Mouse (Mus musculus) macrophage (primary cell): ENCODE results near the gene Rtn4rl1. TPM values are rescaled to one million over a fixed set of nuclear protein-coding genes. Genes with fewer than 3 reads are reported as not detected.
"Not testable (repeated sequence)": the region's sequence is repeated elsewhere in the genome, so short reads cannot be mapped to it uniquely, and the experiment has no call there.

ENCODE experiments used
- H3K27ac ChIP-seq: fragments of 350-480 bp; formaldehyde crosslinking; 2 replicates; pipeline ENCODE4 v1.9.0; 2021
- H3K36me3 ChIP-seq: fragments of 350-480 bp; formaldehyde crosslinking; 2 replicates; pipeline ENCODE4 v1.9.0; 2021; ENCODE audit errors: inconsistent target
- H3K4me3 ChIP-seq: fragments of 350-480 bp; formaldehyde crosslinking; 2 replicates; pipeline ENCODE4 v1.9.0; 2021; ENCODE audit errors: inconsistent target
- H3K79me2 ChIP-seq: fragments of 350-480 bp; formaldehyde crosslinking; 2 replicates; pipeline ENCODE4 v1.9.0; 2021; ENCODE audit errors: inconsistent target
- WGBS: methylation state at CpG from one replicate; pipeline ENCODE4 v1.1.7; 2026; ENCODE audit warnings: inconsistent platforms; ENCODE audit not compliant: missing documents; 5-methylcytosine and 5-hydroxymethylcytosine counted together
- polyA plus RNA-seq: library from polyadenylated mRNA; stranded (reverse); fragments of 250-400 nt; gene quantifications from 3 replicates; pipeline ENCODE4 v1.2.4, GENCODE M21; 2018; ENCODE audit warnings: inconsistent platforms

The Rtn4rl1 gene
- polyA plus RNA-seq, 1 experiment from 2014 or later: 0.72 TPM

- WGBS: 53% methylated on average over 5 of the region's 5 CpGs
- H3K79me2 ChIP-seq: no peaks in the 10 kb centered on the region
- H3K4me3 ChIP-seq: no peak overlapping the region
- peak overlapping the region; percentile 78 for H3K27ac ChIP-seq
- H3K36me3 ChIP-seq: no peaks in the 10 kb centered on the region
Measured at GRCm38 (mm10) chr11:75268492-75268891, 74.9 kb downstream of the Rtn4rl1 start.

- H3K27ac ChIP-seq: no peak overlapping the region
- H3K4me3 ChIP-seq: no peak overlapping the region
- no peaks in the 10 kb centered on the region for H3K79me2 ChIP-seq
- WGBS: 84% methylated on average over 4 of the region's 4 CpGs
- H3K36me3 ChIP-seq: no peaks in the 10 kb centered on the region
Measured at GRCm38 (mm10) chr11:75269213-75269612, 75.6 kb downstream of the Rtn4rl1 start.

GRCm38 (mm10) chr11:75270276-75270984 lies 76.8 kb downstream of the Rtn4rl1 start:
- Histone ChIP-seq H3K4me3 (no peak overlapping the region), H3K36me3 (no peaks in the 10 kb centered on the region), H3K79me2 (no peaks in the 10 kb centered on the region), H3K27ac (no peak overlapping the region)
- 87% methylated on average over 8 of the region's 8 CpGs for WGBS

- WGBS: 82% methylated on average over 7 of the region's 7 CpGs
- H3K79me2 ChIP-seq: no peaks in the 10 kb centered on the region
- no peaks in the 10 kb centered on the region for H3K36me3 ChIP-seq
- H3K4me3 ChIP-seq: no peak overlapping the region
- no peak overlapping the region for H3K27ac ChIP-seq
Measured at GRCm38 (mm10) chr11:75270985-75271434, 77.4 kb downstream of the Rtn4rl1 start.

GRCm38 (mm10) chr11:75273466-75273865 lies 79.9 kb downstream of the Rtn4rl1 start:
- no peak overlapping the region for H3K4me3 ChIP-seq
- WGBS: 53% methylated on average over 8 of the region's 8 CpGs
- no peak overlapping the region for H3K27ac ChIP-seq
- H3K79me2 ChIP-seq: no peaks in the 10 kb centered on the region
- no peaks in the 10 kb centered on the region for H3K36me3 ChIP-seq

- Histone ChIP-seq H3K36me3 (no peaks in the 10 kb centered on the region), H3K27ac (no peak overlapping the region), H3K79me2 (no peaks in the 10 kb centered on the region), H3K4me3 (no peak overlapping the region)
- WGBS: 96% methylated on average over 6 of the region's 6 CpGs
Measured at GRCm38 (mm10) chr11:75275035-75275434, 81.5 kb downstream of the Rtn4rl1 start.

- no peak overlapping the region for H3K27ac ChIP-seq
- H3K79me2 ChIP-seq: no peaks in the 10 kb centered on the region
- no peaks in the 10 kb centered on the region for H3K36me3 ChIP-seq
- no peak overlapping the region for H3K4me3 ChIP-seq
- 91% methylated on average over 3 of the region's 7 CpGs for WGBS
Measured at GRCm38 (mm10) chr11:75278115-75278514, 84.5 kb downstream of the Rtn4rl1 start.

- WGBS: 67% methylated on average over 4 of the region's 4 CpGs
- H3K4me3 ChIP-seq: no peak overlapping the region
- H3K36me3 ChIP-seq: no peaks in the 10 kb centered on the region
- no peaks in the 10 kb centered on the region for H3K79me2 ChIP-seq
- H3K27ac ChIP-seq: no peak overlapping the region
Measured at GRCm38 (mm10) chr11:75279013-75279341, 85.4 kb downstream of the Rtn4rl1 start.

GRCm38 (mm10) chr11:75279342-75280065 lies 85.9 kb downstream of the Rtn4rl1 start:
- 12% methylated on average over 16 of the region's 16 CpGs for WGBS
- peak overlapping the region; percentile 4; the same call in 1 of the 2 replicates for H3K4me3 ChIP-seq
- no peaks in the 10 kb centered on the region for H3K36me3 ChIP-seq
- no peaks in the 10 kb centered on the region for H3K79me2 ChIP-seq
- no peak overlapping the region for H3K27ac ChIP-seq

GRCm38 (mm10) chr11:75280066-75280410 lies 86.5 kb downstream of the Rtn4rl1 start:
- no peak overlapping the region for H3K27ac ChIP-seq
- H3K36me3 ChIP-seq: no peaks in the 10 kb centered on the region
- H3K79me2 ChIP-seq: no peaks in the 10 kb centered on the region
- H3K4me3 ChIP-seq: no peak overlapping the region
- 86% methylated on average over 1 of the region's 5 CpGs for WGBS

GRCm38 (mm10) chr11:75280435-75281001 lies 86.9 kb downstream of the Rtn4rl1 start:
- no peaks in the 10 kb centered on the region for H3K36me3 ChIP-seq
- 90% methylated on average over 5 of the region's 5 CpGs for WGBS
- no peak overlapping the region for H3K27ac ChIP-seq
- H3K4me3 ChIP-seq: no peak overlapping the region
- H3K79me2 ChIP-seq: no peaks in the 10 kb centered on the region

GRCm38 (mm10) chr11:75281380-75282256 lies 88.0 kb downstream of the Rtn4rl1 start:
- H3K27ac ChIP-seq: no peak overlapping the region
- H3K36me3 ChIP-seq: no peaks in the 10 kb centered on the region
- H3K4me3 ChIP-seq: no peak overlapping the region
- H3K79me2 ChIP-seq: no peaks in the 10 kb centered on the region
- WGBS: 61% methylated on average over 27 of the region's 29 CpGs

- H3K27ac ChIP-seq: no peak overlapping the region
- no peaks in the 10 kb centered on the region for H3K79me2 ChIP-seq
- H3K36me3 ChIP-seq: no peaks in the 10 kb centered on the region
- H3K4me3 ChIP-seq: no peak overlapping the region
- 33% methylated on average over 13 of the region's 13 CpGs for WGBS
Measured at GRCm38 (mm10) chr11:75282496-75283120, 89.0 kb downstream of the Rtn4rl1 start.

GRCm38 (mm10) chr11:75283784-75284183 lies 90.2 kb downstream of the Rtn4rl1 start:
- WGBS: 56% methylated on average over 2 of the region's 3 CpGs
- not testable (repeated sequence) for H3K4me3 ChIP-seq, H3K27ac ChIP-seq, H3K36me3 ChIP-seq, H3K79me2 ChIP-seq
